In the genomic region with DNA sequence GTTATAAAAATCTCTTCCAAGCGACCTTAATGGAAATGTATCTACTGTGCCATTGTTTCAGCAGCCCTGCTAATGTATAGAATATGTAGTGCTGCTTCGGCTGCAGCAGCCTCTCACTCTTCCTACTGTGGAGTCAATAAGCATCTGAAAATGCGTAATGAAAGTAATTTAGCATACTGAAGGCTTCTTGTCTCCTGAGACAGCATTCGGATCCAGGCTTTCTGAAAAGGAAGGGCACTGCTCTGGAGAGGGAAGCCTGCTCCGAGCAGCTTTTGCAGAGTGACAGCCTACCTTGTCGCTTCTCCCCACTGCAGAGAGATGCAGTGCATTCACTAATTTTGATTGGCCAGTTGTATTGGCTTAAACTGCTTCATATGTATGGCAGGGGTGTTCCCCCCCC, we compare ENCODE assay signal across 8 mouse cellular contexts. TPM values are rescaled to one million over a fixed set of nuclear protein-coding genes. Genes with fewer than 3 reads are reported as not detected.
DNase-seq lines count a peak whose midpoint lies in the region; ATAC-seq lines count a peak whose summit lies in the region.

A gene (minus strand): TSS at position 348 of the 400 bp plus-strand sequence.

- H3K9ac ChIP-seq in heart, embryonic 15.5 days: peak within 1 kb of the TSS; percentile 61
- H3K9ac ChIP-seq in kidney, embryonic 15.5 days: no peak within 1 kb of the TSS

- no peaks in the 10 kb centered on the region for H3K9me3 ChIP-seq in embryonic facial prominence, embryonic 10.5 days
- H3K9me3 ChIP-seq in heart, embryonic 15.5 days (replicated peaks): no peaks in the 10 kb centered on the region
- no peaks in the 10 kb centered on the region for H3K9me3 ChIP-seq in kidney, embryonic 15.5 days (replicated peaks)

- WGBS in embryonic facial prominence, embryonic 10.5 days: 29% methylated on average over 6 of the region's 6 CpGs
- WGBS in heart, embryonic 15.5 days: 28% methylated on average over 6 of the region's 6 CpGs
- 35% methylated on average over 6 of the region's 6 CpGs for WGBS in kidney, embryonic 15.5 days

- peak; percentile 73 for DNase-seq in MN1 (ENCODE audit: low spot score)
- DNase-seq in embryonic facial prominence, embryonic 10.5 days (ENCODE audit: low spot score): no peak
- DNase-seq in left cerebral cortex, adult 18-20 months (ENCODE audit: low spot score in 2 of 2): peak; percentile 71 to 75
- peak; percentile 82 for DNase-seq in right cerebral cortex, adult 18-20 months
- DNase-seq in kidney, adult 11 months: no peak
- no peak for DNase-seq in gastrocnemius, postnatal 14 days

- H3K4me3 ChIP-seq in embryonic facial prominence, embryonic 10.5 days: peak within 1 kb of the TSS; percentile 16; the same call in 1 of the 2 replicates
- peak within 1 kb of the TSS; percentile 51 for H3K4me3 ChIP-seq in heart, embryonic 15.5 days
- no peak within 1 kb of the TSS for H3K4me3 ChIP-seq in kidney, embryonic 15.5 days (replicated peaks)

- no peak within 1 kb of the TSS for H3K27ac ChIP-seq in embryonic facial prominence, embryonic 10.5 days (replicated peaks)
- H3K27ac ChIP-seq in heart, embryonic 15.5 days: peak within 1 kb of the TSS; percentile 74
- H3K27ac ChIP-seq in kidney, embryonic 15.5 days: no peak within 1 kb of the TSS

- H3K4me1 ChIP-seq in embryonic facial prominence, embryonic 10.5 days: peaks cover 6% of the 10 kb centered on the region
- 0 out of 2 replicates have a peak, but pooled peaks cover 4% of the 10 kb centered on the region for H3K4me1 ChIP-seq in heart, embryonic 15.5 days (replicated peaks)
- H3K4me1 ChIP-seq in kidney, embryonic 15.5 days: 0 out of 2 replicates have a peak, but pooled peaks cover 4% of the 10 kb centered on the region

- H3K4me2 ChIP-seq in heart, embryonic 15.5 days: peak within 1 kb of the TSS; percentile 59
- no peak within 1 kb of the TSS for H3K4me2 ChIP-seq in kidney, embryonic 15.5 days

- H3K36me3 ChIP-seq in embryonic facial prominence, embryonic 10.5 days (replicated peaks): no peaks in the 10 kb centered on the region
- no peaks in the 10 kb centered on the region for H3K36me3 ChIP-seq in heart, embryonic 15.5 days
- H3K36me3 ChIP-seq in kidney, embryonic 15.5 days: no peaks in the 10 kb centered on the region

- intact Hi-C loops in gastrocnemius, postnatal 14 days (cut with DNase I; ENCODE audit: low total_unique reads): loop anchor here (10.0 kb wide), 1 partner anchor 209 kb away; no protein-coding TSS in a partner anchor

- ATAC-seq in heart, embryonic 15.5 days (replicated peaks; ENCODE audit: insufficient number of reproducible peaks, insufficient read depth, low FRiP score, low read depth): peak; percentile 53; the same call in 1 of the 2 replicates
- no peak for ATAC-seq in kidney, embryonic 15.5 days (replicated peaks; ENCODE audit: low FRiP score)

- no peaks in the 10 kb centered on the region for H3K27me3 ChIP-seq in embryonic facial prominence, embryonic 10.5 days (replicated peaks; ENCODE audit: low read depth, poor library complexity, severe bottlenecking)
- H3K27me3 ChIP-seq in heart, embryonic 15.5 days: no peaks in the 10 kb centered on the region
- H3K27me3 ChIP-seq in kidney, embryonic 15.5 days: no peaks in the 10 kb centered on the region

RNA-seq across cellular contexts. Expression of the gene that starts here (rescaled TPM):
- polyA plus RNA-seq in embryonic facial prominence, embryonic 10.5 days (2016; fragmentation: Nextera tagmentation; extraction: Ambion mirVana): 0.69 and 0.93 TPM in 2 replicates
- 5.8 and 8.2 TPM in 2 replicates for polyA plus RNA-seq in heart, embryonic 15.5 days (2015; fragmentation: Nextera tagmentation; extraction: Ambion mirVana)
- total RNA-seq in left cerebral cortex, adult 18-20 months (2021): 10 to 100 TPM; 47.2 to 53.0 TPM
- polyA plus RNA-seq in kidney, embryonic 15.5 days (2015; fragmentation: Nextera tagmentation; extraction: Ambion mirVana): 0.35 and 1.3 TPM in 2 replicates
- not detected for total RNA-seq in gastrocnemius, postnatal 14 days (2021)

Comparison
In these comparisons a context has a peak if more than half of its experiments do, and no peak if none do; other contexts are left out.
1. RNA of the gene that starts here (total RNA-seq): 47.2 to 53.0 TPM in left cerebral cortex, adult 18-20 months; not detected in gastrocnemius, postnatal 14 days; every median in the first group is over 10 times any median in the second.
2. DNase-seq: peak in MN1 (single experiment), left cerebral cortex, adult 18-20 months (2 of 2) and right cerebral cortex, adult 18-20 months (single experiment); none in embryonic facial prominence, embryonic 10.5 days (single experiment), kidney, adult 11 months (single experiment) and gastrocnemius, postnatal 14 days (single experiment).